Mouse (Mus musculus): ENCODE data around the gene Sar1a.

Sar1a gene

GRCm38 (mm10) chr10:61679545-61679944 lies 554 bp upstream of the Sar1a start:
- DNase-seq (ENCODE audit: low spot score), result no peak

- DNase-seq (ENCODE audit: low spot score), result no peak
Observed at GRCm38 (mm10) chr10:61689405-61689804, 9.3 kb downstream of the Sar1a start.

- DNase-seq (ENCODE audit: low spot score), result no peak
Observed at GRCm38 (mm10) chr10:61693563-61693962, 13.5 kb downstream of the Sar1a start.

GRCm38 (mm10) chr10:61694870-61695670 lies 15.0 kb downstream of the Sar1a start, which contains the start of gene Tysnd1:
TSS of gene Tysnd1 (plus strand) at chr10:61695514.
- peak; percentile 89 for DNase-seq (ENCODE audit: low spot score)

- no peak for DNase-seq (ENCODE audit: low spot score)
Observed at GRCm38 (mm10) chr10:61695703-61696559, 15.8 kb downstream of the Sar1a start.

GRCm38 (mm10) chr10:61696560-61696823 lies 16.4 kb downstream of the Sar1a start:
- DNase-seq (ENCODE audit: low spot score), result no peak

GRCm38 (mm10) chr10:61697028-61697427 lies 16.9 kb downstream of the Sar1a start:
- DNase-seq (ENCODE audit: low spot score), result no peak

GRCm38 (mm10) chr10:61704663-61705062 lies 24.6 kb downstream of the Sar1a start:
- DNase-seq (ENCODE audit: low spot score), result no peak

GRCm38 (mm10) chr10:61706412-61707375 lies 26.6 kb downstream of the Sar1a start:
- DNase-seq (ENCODE audit: low spot score), result no peak

- DNase-seq (ENCODE audit: low spot score), result no peak
Observed at GRCm38 (mm10) chr10:61713601-61714000, 33.5 kb downstream of the Sar1a start.

- DNase-seq (ENCODE audit: low spot score), result no peak
Observed at GRCm38 (mm10) chr10:61714146-61714545, 34.0 kb downstream of the Sar1a start.

- DNase-seq (ENCODE audit: low spot score), result peak; percentile 62
Observed at GRCm38 (mm10) chr10:61714771-61715461, 34.8 kb downstream of the Sar1a start, which contains the start of gene Aifm2. TSS of gene Aifm2 (plus strand) at chr10:61715263.

- no peak for DNase-seq (ENCODE audit: low spot score)
Observed at GRCm38 (mm10) chr10:61715462-61715837, 35.4 kb downstream of the Sar1a start.

GRCm38 (mm10) chr10:61715996-61716864 lies 36.1 kb downstream of the Sar1a start:
- no peak for DNase-seq (ENCODE audit: low spot score)

GRCm38 (mm10) chr10:61717406-61718296 lies 37.6 kb downstream of the Sar1a start:
- no peak for DNase-seq (ENCODE audit: low spot score)

- no peak for DNase-seq (ENCODE audit: low spot score)
Observed at GRCm38 (mm10) chr10:61720331-61720730, 40.2 kb downstream of the Sar1a start.

GRCm38 (mm10) chr10:61722215-61722614 lies 42.1 kb downstream of the Sar1a start:
- DNase-seq (ENCODE audit: low spot score), result no peak

GRCm38 (mm10) chr10:61723271-61723670 lies 43.2 kb downstream of the Sar1a start:
- no peak for DNase-seq (ENCODE audit: low spot score)

GRCm38 (mm10) chr10:61729181-61729580 lies 49.1 kb downstream of the Sar1a start:
- no peak for DNase-seq (ENCODE audit: low spot score)

All from urinary bladder, postnatal 25 days (tissue).